Mouse (Mus musculus) Patski (cell line): Measurements from ENCODE around the gene Il1rn. TPM values are rescaled to one million over a fixed set of nuclear protein-coding genes. Genes with fewer than 3 reads are reported as not detected.

Experiments
- ATAC-seq: fragments of 100-300 bp; one replicate; pipeline ENCODE4 v1.8.0; 2021
- CTCF ChIA-PET: fragments of 350-600 bp; sonication (Branson Sonifier 250); formaldehyde crosslinking; loops from one replicate; lab custom pipeline; 2022; ENCODE audit warnings: inconsistent platforms; lab: Charles Lee
- POLR2A ChIA-PET: fragments of 350-600 bp; sonication (Branson Sonifier 250); formaldehyde crosslinking; loops from one replicate; lab custom pipeline; 2022; ENCODE audit warnings: antibody characterized with exemption, inconsistent platforms; lab: Charles Lee
- DNase-seq: peaks from one replicate; pipeline ENCODE4 v3.0.0-alpha.2; 2011; ENCODE audit warnings: low read depth, low spot score
- H3K27me3 ChIP-seq: fragments of 371-371 bp; one replicate; pipeline ENCODE4 v1.5.1; 2021
- CTCF ChIP-seq: fragments of 100-300 bp; IDR thresholded peaks from one replicate; pipeline ENCODE4 v1.5.1; 2021
- in situ Hi-C: fragments of 300-500 bp; cut with MboI; formaldehyde crosslinking; loops from 3 replicates; pipeline ENCODE4 v1.11.1; 2018; ENCODE audit warnings: low pct_unique_long_range_greater_than_20kb, mixed read lengths
- polyA plus RNA-seq: library from polyadenylated mRNA; unstranded; gene quantifications from one replicate; pipeline ENCODE4 v1.2.3, GENCODE M21; 2021

Gene Il1rn
- polyA plus RNA-seq, 1 experiment from 2014 or later: 8.6 TPM

DNA sequence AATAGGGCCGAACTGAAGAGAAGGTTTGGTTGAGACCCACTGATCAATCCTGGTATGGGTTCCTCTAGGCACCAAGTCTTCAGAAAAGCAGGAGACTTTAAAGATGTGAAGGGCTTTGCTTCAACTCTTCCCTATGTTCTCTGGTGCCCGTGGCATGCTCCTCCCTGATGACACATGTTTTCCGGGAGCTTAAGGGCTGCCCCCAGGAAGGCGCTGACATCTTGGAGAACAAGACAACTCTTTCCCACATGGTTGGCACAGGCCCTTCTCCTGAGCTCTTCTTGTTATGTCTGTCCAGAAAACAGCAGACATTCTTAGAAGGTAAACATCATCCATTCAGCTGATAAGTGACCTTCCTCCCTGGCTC lies 31.2 kb downstream of the Il1rn start:
- DNase-seq: no peak
- ATAC-seq: no peak
- ChIA-PET CTCF (interaction anchor here (0.8 to 2.0 kb wide), 2 partner anchors 24 to 71 kb away, joined by 3 to 11 read pairs; no protein-coding TSS in a partner anchor), POLR2A (no interaction called here)
- in situ Hi-C loops: loop anchor here (5.0 kb wide), 1 partner anchor 34 kb away; no protein-coding TSS in a partner anchor
- no peak for TF ChIP-seq CTCF
- H3K27me3 ChIP-seq: peaks cover 2% of the 10 kb centered on the region

DNA sequence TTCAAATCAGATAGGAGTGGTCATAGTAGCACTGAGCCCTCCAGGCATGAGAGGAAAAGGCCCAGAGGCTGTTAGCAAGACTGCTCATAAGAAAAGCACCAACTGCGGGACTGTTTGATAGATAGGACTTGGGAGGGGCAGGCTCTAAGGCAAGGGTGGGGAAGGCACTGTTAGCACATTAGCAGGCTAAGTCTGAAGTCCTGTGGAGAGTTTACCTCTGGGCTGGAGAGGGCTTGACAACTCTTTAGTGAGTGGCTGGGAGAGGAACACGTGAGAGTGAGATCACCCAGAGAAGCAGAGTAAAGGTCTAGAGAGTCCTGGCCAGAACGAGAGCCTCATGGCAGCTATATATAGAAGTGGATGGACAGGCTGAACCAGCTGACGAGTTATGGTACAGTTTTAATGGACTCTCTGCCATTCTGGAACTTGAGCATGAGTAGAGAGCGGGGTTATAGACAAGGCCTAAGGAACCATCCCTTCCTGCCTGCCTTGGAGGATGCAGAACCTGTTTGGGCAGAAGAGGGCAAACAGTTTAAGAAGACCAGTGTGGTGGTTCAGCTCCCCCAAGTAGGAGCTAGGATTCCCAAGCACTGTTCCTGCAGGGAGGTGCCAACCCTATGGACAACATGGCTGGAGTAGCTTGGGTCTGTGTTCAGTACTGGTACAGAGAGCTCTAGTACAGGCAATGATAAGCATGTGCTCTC lies 42.2 kb downstream of the Il1rn start:
- in situ Hi-C loops: loop anchor here (25.0 kb wide), 2 partner anchors 292 to 1067 kb away; partner anchors contain the start of genes Nxph2 and Tbpl2
- no peak for DNase-seq
- ChIA-PET POLR2A (interaction anchor here (0.7 kb wide), 1 partner anchor 68 kb away, joined by 3 read pairs; no protein-coding TSS in a partner anchor), CTCF (interaction anchor here (1.1 to 2.2 kb wide), 3 partner anchors 11 to 82 kb away, joined by 3 to 8 read pairs (median 5); no protein-coding TSS in a partner anchor)
- ATAC-seq: no peak
- H3K27me3 ChIP-seq: no peaks in the 10 kb centered on the region
- TF ChIP-seq CTCF: no peak

DNA sequence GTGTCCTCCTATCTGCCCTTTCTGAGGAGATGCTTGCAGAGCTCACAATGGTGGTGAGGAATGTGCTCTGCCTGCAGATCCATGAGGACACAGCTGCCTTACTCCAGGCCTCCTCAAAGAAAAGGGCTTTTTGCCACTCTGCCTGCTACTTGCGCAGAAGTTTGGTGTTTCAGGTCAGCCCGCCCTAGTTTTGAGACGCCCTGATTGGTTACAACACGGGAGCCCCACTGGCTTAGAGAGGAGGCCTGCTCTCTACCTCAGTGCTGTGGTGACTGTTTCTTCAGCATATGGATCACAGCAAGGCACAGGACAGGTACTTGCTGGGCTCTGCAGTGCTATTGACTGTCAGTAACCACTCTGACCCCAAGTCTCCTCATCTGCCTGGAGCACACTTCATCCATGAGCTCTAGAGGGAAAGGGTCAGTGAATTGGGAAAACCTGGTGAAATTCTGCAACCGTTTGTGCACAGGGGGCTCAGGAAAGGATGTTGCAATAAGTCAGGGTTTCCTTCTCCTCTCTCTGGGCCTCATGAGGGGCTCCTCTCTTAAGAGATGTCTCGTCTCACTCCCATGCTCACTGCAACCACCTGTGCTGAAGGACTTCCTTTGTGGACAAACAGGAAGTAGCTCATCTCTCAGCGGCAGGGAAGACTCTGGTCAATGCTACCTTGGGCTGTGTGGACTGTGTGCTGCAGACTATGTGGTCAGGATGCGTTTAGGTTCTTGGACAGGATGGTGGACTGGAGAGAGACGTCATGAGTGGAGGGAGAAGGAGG lies 46.0 kb downstream of the Il1rn start:
- H3K27me3 ChIP-seq: no peaks in the 10 kb centered on the region
- POLR2A ChIA-PET: no interaction called here
- in situ Hi-C loops: loop anchor here (25.0 kb wide), 2 partner anchors 295 to 1070 kb away; partner anchors contain the start of genes Nxph2 and Tbpl2
- no peak for TF ChIP-seq CTCF
- CTCF ChIA-PET: no interaction called here
- ATAC-seq: no peak
- DNase-seq: no peak

DNA sequence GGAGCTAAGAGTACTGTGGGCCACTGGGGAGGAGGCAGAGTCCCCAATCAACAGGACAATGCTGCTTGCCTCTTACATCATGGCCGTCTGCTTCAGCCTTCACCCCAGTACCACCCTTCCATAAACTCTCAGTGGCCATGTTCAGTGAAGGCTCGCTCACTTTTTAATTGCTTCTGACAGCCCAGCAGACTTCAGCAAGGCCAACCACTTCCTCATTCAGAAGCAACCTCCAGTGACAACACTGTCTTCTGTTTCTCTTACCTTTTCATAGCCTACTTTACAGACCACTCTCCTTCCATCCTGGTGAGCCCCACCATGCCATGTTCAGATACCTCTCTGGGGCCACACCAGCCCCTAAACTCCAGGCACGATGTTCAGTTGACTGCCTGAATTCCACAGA lies 47.0 kb downstream of the Il1rn start:
- TF ChIP-seq CTCF: no peak
- in situ Hi-C loops: loop anchor here (25.0 kb wide), 2 partner anchors 296 to 1071 kb away; partner anchors contain the start of genes Nxph2 and Tbpl2
- ATAC-seq: no peak
- CTCF ChIA-PET: no interaction called here
- H3K27me3 ChIP-seq: no peaks in the 10 kb centered on the region
- DNase-seq: no peak
- POLR2A ChIA-PET: no interaction called here

DNA sequence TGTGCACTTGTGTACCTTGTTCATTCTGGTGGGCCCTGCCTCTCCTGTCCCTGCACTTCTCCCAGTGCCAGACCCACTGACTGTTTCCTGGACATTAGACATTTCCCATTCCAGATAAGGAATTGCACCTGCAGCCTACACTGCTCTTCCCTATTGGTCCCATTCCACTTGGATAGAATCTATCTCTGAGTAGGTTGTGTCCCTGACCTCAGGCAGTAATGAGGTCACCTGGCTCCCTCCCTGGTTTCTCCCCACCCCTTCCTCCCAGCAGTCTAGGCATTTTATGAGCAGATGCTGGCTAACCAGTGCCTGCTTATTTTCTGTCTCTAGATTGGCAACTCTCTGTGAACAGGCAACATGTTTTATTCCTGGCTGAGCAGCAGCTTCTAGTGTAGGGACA lies 47.7 kb downstream of the Il1rn start:
- ATAC-seq (no peak), DNase-seq (no peak)
- CTCF ChIA-PET: interaction anchor here (2.9 kb wide), 1 partner anchor 15 kb away, joined by 9 read pairs; no protein-coding TSS in a partner anchor
- POLR2A ChIA-PET: interaction anchor here (1.3 kb wide), 1 partner anchor 12 kb away, joined by 3 read pairs; no protein-coding TSS in a partner anchor
- no peak for TF ChIP-seq CTCF
- in situ Hi-C loops: loop anchor here (25.0 kb wide), 2 partner anchors 297 to 1072 kb away; partner anchors contain the start of genes Nxph2 and Tbpl2
- no peaks in the 10 kb centered on the region for H3K27me3 ChIP-seq

DNA sequence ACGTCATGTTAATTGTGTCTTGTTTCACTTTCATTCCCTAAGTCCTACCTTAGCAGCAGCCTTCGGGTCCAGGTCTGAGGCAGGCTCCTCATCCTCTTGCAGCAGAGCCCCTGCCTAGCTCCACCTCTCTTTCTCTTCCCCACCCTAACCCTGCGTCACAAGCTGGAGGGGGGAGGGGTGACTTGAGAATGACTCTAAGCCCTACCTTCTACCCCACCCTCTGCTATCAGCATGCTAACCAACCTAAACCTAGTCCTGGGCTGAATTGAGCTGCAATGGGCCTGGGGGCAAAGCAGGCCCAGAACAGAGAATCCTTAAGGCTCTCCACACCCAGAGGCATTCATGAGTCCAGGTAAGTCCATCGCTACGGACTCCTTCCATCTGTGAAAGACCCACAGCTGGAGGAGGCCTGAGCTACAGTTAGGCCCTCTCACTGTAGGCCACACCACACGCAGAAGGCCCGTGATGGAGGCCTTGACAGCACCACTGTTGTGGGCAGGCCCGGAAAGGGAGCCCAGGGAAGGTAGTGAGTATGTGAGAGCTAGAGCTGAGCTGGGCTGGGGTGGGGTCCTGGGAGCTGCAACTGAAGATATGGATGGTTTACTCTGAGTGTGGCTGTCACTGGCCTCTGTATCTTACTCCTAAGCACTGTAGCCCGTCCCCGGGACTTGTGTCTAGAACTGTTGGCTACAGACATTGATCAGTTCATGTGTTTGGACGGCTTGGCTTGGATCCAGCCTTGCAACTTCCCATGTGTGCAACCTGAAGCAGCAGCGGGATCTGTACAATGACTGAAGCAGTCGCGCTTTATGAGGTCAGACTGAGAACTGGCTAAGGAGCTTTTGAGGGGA lies 48.7 kb downstream of the Il1rn start:
- no peak for TF ChIP-seq CTCF
- ATAC-seq: no peak
- CTCF ChIA-PET: interaction anchor here (1.2 to 2.9 kb wide), 2 partner anchors 14 to 71 kb away, joined by 3 to 9 read pairs; no protein-coding TSS in a partner anchor
- in situ Hi-C loops: loop anchor here (25.0 kb wide), 2 partner anchors 298 to 1073 kb away; partner anchors contain the start of genes Nxph2 and Tbpl2
- DNase-seq: no peak
- POLR2A ChIA-PET: interaction anchor here (1.3 kb wide), 1 partner anchor 11 kb away, joined by 3 read pairs; no protein-coding TSS in a partner anchor
- no peaks in the 10 kb centered on the region for H3K27me3 ChIP-seq

DNA sequence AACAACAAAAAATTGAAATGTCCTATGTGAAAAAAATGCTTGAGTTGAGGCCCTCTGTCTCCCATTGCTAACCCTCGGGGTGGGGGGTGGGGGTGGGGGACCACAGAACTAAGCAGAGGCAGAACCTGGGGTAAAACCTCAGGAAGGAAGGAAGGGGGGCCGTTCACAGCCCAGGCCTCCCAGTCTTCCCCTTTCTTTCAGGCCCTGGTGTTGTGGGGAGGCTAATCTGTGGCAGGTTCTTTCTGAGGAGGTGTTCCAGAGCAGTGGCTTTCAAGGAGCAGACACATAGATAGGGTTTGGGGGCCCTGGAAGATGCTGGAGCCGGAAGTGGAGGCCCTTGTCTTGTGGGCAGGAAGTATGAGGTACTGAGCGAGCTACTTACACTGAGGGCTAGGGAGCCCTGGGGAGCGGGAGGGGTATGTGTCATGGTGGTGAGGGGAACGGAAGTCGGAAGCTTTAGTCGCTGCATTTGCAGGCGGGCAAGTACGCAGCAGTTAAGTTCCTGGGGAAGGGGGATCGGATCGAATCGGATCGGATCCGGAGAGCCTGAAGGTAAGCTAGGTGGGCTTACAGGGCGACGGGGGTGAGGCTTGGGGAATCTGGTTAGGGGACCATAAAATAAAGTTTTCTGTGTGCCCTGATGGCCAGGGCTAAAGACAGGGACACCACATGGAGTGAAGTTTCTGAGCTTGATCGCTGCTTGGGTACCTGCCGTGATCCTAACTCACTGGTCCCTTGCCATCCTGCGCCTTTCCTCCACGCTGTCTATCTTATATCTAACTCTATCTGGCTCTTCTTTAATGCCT lies 49.7 kb downstream of the Il1rn start:
- DNase-seq (no peak), ATAC-seq (no peak)
- in situ Hi-C loops: loop anchor here (25.0 kb wide), 2 partner anchors 299 to 1074 kb away; partner anchors contain the start of genes Nxph2 and Tbpl2
- ChIA-PET CTCF (interaction anchor here (0.8 to 2.9 kb wide), 3 partner anchors 9 to 72 kb away, joined by 3 to 9 read pairs (median 3); no protein-coding TSS in a partner anchor), POLR2A (interaction anchor here (1.6 kb wide), 1 partner anchor 10 kb away, joined by 3 read pairs; no protein-coding TSS in a partner anchor)
- H3K27me3 ChIP-seq: no peaks in the 10 kb centered on the region
- no peak for TF ChIP-seq CTCF

DNA sequence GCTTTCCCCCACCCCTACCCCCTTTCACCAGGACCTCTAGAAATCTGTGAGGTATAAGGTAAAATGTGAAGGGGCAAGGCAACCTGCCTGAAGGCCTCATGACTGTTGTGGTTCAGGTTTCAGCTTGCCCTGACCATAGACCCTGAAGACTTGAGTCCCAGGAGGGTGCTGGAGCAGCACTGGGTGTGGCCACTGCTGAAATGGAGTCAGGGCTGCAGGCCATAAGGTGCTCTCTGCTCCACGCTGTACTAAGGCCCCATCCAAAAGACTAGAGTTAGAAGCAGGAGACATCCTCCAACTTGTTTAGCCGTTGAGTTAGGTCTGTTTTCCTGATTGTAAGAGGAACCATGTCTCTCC lies 50.3 kb downstream of the Il1rn start:
- in situ Hi-C loops: loop anchor here (25.0 kb wide), 2 partner anchors 300 to 1075 kb away; partner anchors contain the start of genes Nxph2 and Tbpl2
- TF ChIP-seq CTCF: no peak
- no peak for DNase-seq
- ATAC-seq: no peak
- H3K27me3 ChIP-seq: no peaks in the 10 kb centered on the region
- ChIA-PET CTCF (interaction anchor here (2.9 kb wide), 1 partner anchor 12 kb away, joined by 9 read pairs; no protein-coding TSS in a partner anchor), POLR2A (interaction anchor here (1.6 kb wide), 1 partner anchor 9 kb away, joined by 3 read pairs; no protein-coding TSS in a partner anchor)
